Mouse (Mus musculus) lung, adult 2 months (tissue): ENCODE measurements around the gene Cass4. TPM values are rescaled to one million over a fixed set of nuclear protein-coding genes. Genes with fewer than 3 reads are reported as not detected.
A peak's percentile ranks its signal among the peaks of the same experiment; 100 is the strongest.

Source experiments
- DNase-seq: peaks from one replicate; pipeline ENCODE4 v3.0.0; 2022
- H3K4me1 ChIP-seq: fragments of 200-500 bp; 2 replicates; pipeline ENCODE4 v1.6.1; 2011; ENCODE audit warnings: low read length; ENCODE audit not compliant: control insufficient read depth, insufficient read depth
- H3K4me3 ChIP-seq: fragments of 200-500 bp; replicated peaks from 2 replicates; pipeline ENCODE3; 2011; ENCODE audit warnings: low read depth, mild to moderate bottlenecking, control low read depth, low read length; ENCODE audit errors: extremely low read depth
- CTCF ChIP-seq: fragments of 200-500 bp; IDR thresholded peaks from 2 replicates; pipeline ENCODE4 v1.5.1; 2011; ENCODE audit warnings: mild to moderate bottlenecking, low read length, control low read depth; ENCODE audit not compliant: insufficient read depth
- POLR2A ChIP-seq: fragments of 200-500 bp; IDR thresholded peaks from 2 replicates; pipeline ENCODE4 v1.6.1; 2011; ENCODE audit warnings: low read depth, mild to moderate bottlenecking, control low read depth, low read length, borderline replicate concordance; ENCODE audit errors: extremely low read depth
- WGBS: fragments of 180-500 bp; shearing (Covaris S2); methylation state at CpG from one replicate; pipeline ENCODE4 v1.1.7; 2018; 5-methylcytosine and 5-hydroxymethylcytosine counted together
- polyA plus RNA-seq: library from polyadenylated mRNA; depleted of rRNA; stranded (reverse); fragments of >200 nt; gene quantifications from 2 replicates; pipeline ENCODE4 v1.2.3, GENCODE M21; 2012

Gene Cass4
- polyA plus RNA-seq, 1 experiment = 7.6 TPM

GRCm38 (mm10) chr2:172430609-172431008 is 37.0 kb downstream of the Cass4 start:
- Histone ChIP-seq H3K4me1 (no peaks in the 10 kb centered on the region), H3K4me3 (no peak overlapping the region)
- 26% methylated on average over 1 of the region's 1 CpGs for WGBS
- DNase-seq = no peak
- TF ChIP-seq POLR2A (no peak), CTCF (no peak)

- TF ChIP-seq POLR2A (no peak), CTCF (no peak)
- H3K4me3 ChIP-seq = no peak overlapping the region
- 33% methylated on average over 5 of the region's 5 CpGs for WGBS
- H3K4me1 ChIP-seq = no peaks in the 10 kb centered on the region
- DNase-seq = no peak
Observed at GRCm38 (mm10) chr2:172433746-172434145, 40.2 kb downstream of the Cass4 start.

- TF ChIP-seq CTCF (no peak), POLR2A (no peak)
- Histone ChIP-seq H3K4me1 (peaks cover 12% of the 10 kb centered on the region), H3K4me3 (no peak overlapping the region)
- DNase-seq = no peak
- WGBS = 45% methylated on average over 16 of the region's 16 CpGs
Observed at GRCm38 (mm10) chr2:172437371-172437952, 43.9 kb downstream of the Cass4 start.

GRCm38 (mm10) chr2:172439843-172440639 is 46.4 kb downstream of the Cass4 start, which contains the start of gene Rtf2:
Rtf2 (plus strand) TSS chr2:172440556.
- TF ChIP-seq CTCF = no peak
- TF ChIP-seq POLR2A = peak; percentile 80; the same call in 1 of the 2 replicates
- 2% methylated on average over 35 of the region's 35 CpGs for WGBS
- Histone ChIP-seq H3K4me1 (peaks cover 12% of the 10 kb centered on the region), H3K4me3 (peak within 1 kb of the TSS; percentile 86)
- DNase-seq = peak; percentile 99

GRCm38 (mm10) chr2:172440640-172441005 is 47.0 kb downstream of the Cass4 start:
- WGBS = under 1% methylated on average over 21 of the region's 21 CpGs
- no peak for DNase-seq
- Histone ChIP-seq H3K4me3 (peak overlapping the region; percentile 86), H3K4me1 (peaks cover 12% of the 10 kb centered on the region)
- no peak for TF ChIP-seq POLR2A
- TF ChIP-seq CTCF = no peak

GRCm38 (mm10) chr2:172441176-172441575 is 47.6 kb downstream of the Cass4 start:
- no peak for DNase-seq

GRCm38 (mm10) chr2:172445617-172446016 is 52.0 kb downstream of the Cass4 start:
- TF ChIP-seq POLR2A (no peak), CTCF (no peak)
- WGBS = 76% methylated on average over 4 of the region's 4 CpGs
- Histone ChIP-seq H3K4me1 (peaks cover 9% of the 10 kb centered on the region), H3K4me3 (no peak overlapping the region)
- DNase-seq = no peak

More at GRCm38 (mm10) chr2:172441176-172441575, 47.6 kb downstream of the Cass4 start:
- TF ChIP-seq CTCF (no peak), POLR2A (no peak)
- 26% methylated on average over 6 of the region's 6 CpGs for WGBS
- peak overlapping the region; percentile 86 for H3K4me3 ChIP-seq
- peaks cover 12% of the 10 kb centered on the region for H3K4me1 ChIP-seq

- Histone ChIP-seq H3K4me3 (no peak overlapping the region), H3K4me1 (no peaks in the 10 kb centered on the region)
- DNase-seq = no peak
- WGBS = 90% methylated on average over 6 of the region's 6 CpGs
- TF ChIP-seq POLR2A (no peak), CTCF (peak; percentile 59)
Observed at GRCm38 (mm10) chr2:172447317-172447716, 53.7 kb downstream of the Cass4 start.

- WGBS = 74% methylated on average over 4 of the region's 4 CpGs
- Histone ChIP-seq H3K4me1 (no peaks in the 10 kb centered on the region), H3K4me3 (no peak overlapping the region)
- TF ChIP-seq POLR2A (no peak), CTCF (no peak)
- no peak for DNase-seq
Observed at GRCm38 (mm10) chr2:172448329-172448728, 54.7 kb downstream of the Cass4 start.
